Mouse (Mus musculus) CH12F3 (cell line): ENCODE results near the gene Hist1h2bg.
"Not testable (repeated sequence)": the region's sequence is repeated elsewhere in the genome, so short reads cannot be mapped to it uniquely, and the experiment has no call there.

Experiments
- in situ Hi-C: fragments of 300-500 bp; cut with MboI; formaldehyde crosslinking; loops from 2 replicates; pipeline ENCODE4 v1.14.3; 2020; ENCODE audit warnings: low sequenced_read_pairs

Gene Hist1h2bg

DNA sequence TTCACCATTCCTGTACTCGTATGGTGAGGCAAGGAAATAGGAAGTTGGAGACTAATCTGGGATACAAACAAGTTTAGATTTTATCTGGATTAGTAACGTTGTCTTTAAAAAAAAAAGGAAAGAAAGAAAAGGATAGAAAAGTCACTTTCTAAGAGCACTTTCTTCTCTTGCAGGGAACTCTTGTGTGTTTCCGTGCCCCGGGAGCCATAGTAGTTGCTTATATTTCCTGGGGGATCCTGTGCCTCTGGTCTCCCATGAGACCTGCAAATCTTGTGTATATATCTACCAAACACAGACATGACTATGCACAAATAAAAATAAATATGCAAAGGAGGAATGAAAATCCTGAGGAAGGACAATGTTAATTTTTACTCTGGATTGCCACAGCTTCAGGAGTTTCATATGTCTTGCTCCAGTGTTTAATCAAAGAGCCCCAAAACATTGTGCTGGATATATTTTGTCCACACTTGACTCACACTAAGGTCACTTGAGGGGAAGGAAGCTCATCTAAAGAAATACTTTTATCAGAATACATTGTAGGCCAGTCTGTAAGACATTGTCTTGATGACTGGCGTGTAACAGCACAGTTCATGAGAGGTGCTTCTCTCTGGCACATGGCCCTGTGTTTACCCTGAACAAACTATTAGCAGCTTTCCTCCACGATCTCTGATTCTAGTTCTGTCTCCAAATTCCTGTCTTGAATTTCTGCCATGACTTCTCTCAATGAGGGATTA is 5.9 kb downstream of the Hist1h2bg start:
- in situ Hi-C loops = no loop called here

DNA sequence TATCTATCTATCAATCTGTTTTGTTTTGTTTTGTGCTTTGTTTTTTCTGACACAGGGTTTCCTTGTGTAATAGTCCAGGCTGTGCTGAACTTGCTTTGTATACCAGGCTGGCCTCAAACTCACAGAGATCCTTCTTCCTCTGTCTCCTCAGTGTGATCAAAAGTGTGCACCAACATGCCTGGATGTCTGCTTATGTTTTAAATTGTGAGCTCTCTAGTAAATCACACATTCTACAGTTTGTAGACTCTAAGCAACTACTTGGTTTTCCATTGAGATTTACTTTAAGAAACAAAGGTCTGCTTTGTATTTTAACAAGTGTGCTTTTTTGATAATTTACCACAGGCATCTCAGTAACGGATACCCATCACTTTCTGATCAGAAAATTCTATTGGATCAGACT is 6.6 kb downstream of the Hist1h2bg start:
- in situ Hi-C loops = no loop called here

DNA sequence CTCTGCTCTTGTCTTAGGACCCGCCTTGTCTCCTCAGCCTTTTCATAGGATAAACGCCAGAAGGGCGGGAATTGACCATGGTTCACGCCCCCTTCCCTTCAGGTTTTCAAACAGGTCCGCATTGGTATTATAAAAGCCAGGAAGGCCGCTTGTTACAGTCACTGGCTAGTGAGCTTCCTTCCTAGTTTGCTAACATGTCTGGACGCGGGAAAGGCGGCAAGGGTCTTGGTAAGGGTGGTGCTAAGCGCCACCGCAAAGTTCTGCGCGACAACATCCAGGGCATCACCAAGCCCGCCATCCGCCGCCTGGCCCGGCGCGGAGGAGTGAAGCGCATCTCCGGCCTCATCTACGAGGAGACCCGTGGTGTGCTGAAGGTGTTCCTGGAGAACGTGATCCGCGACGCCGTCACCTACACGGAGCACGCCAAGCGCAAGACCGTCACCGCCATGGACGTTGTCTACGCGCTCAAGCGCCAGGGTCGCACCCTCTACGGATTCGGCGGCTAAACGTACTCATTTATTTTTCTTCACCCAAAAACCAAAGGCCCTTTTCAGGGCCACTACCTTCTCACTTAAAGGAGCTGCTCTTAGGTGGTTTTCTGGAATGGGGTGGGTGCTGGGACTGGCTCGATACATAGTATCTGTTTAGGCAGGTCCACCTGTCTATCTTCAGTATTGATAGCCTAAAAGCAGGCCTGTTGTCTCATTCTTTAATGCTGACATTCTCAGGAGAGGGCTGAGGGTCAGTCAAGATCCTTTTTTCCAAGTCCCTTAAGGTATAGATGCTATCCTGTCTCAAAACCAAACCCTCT is 10.4 kb downstream of the Hist1h2bg start, which contains the start of gene Hist1h4d:
Hist1h4d (plus strand) TSS at position 191 of the 811 bp plus-strand sequence.
- in situ Hi-C loops = no loop called here

DNA sequence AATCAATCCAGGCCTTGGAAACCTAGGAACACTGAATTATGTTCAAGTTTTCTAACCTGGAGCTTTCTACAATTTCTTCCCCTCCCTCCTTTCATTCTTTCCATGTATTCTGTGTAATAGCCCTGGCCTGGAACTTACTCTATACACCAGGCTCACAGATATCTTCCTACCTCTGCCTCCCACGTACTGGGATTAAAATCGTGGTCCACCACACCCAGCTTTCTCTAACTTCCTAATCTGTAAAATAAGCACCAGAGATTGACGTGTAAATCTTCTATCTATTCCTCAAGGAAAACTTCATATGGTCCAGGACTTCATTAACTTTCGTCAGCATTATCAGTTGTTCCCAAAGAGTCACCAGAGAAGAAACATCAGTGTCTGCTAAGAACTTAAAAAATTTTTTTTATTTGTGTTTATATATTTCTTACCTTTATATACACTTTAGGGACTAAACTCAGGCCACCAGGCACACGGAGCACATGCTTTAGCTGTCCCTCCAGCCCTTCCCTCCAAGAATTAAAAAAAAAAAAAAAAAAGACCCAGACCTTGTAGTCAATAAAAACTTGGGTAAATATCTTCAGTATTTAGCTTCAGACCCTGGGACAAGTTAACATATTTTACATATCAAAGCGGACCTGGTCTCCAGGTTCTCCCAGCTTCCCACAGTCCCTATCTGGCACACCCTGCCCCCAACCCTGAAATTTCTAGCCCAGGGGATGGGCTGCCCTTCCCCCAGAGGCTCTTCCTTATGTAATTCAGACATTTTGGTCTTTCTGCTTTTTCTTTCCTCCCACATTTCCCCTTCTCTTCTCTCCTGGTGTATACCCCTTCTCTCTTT is 11.2 kb downstream of the Hist1h2bg start:
- in situ Hi-C loops = no loop called here

DNA sequence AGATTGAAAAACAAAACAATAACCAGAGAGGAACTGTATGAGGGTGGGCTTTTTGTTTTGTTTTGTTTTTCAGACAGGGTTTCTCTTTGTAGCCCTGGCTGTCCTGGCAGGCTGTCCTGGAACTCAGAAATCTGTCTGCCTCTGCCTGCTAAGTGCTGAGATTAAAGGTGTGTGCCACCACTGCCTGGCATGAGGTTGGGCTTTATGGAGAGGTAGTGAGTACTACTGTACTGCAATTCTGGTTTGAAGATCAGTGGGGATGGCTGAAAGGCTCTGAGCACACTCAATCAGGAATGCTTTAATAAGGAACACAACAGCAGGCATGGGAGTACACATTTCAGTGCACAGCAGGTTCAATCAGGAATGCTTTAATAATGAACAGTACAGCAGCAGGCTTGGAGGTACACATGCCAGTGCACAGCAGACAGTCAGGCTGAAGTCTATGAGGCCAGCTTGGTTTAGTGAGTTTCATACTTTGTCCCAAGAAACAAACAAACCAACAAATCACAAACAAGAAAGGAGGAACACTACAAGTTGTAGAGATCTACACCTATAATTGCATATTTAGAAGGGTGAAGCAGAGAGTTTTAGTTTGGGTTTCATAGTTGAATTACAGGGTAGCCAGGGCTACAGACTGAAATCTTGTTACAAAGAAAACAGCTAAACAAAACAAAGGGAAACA is 12.3 kb downstream of the Hist1h2bg start:
- in situ Hi-C loops = no loop called here

DNA sequence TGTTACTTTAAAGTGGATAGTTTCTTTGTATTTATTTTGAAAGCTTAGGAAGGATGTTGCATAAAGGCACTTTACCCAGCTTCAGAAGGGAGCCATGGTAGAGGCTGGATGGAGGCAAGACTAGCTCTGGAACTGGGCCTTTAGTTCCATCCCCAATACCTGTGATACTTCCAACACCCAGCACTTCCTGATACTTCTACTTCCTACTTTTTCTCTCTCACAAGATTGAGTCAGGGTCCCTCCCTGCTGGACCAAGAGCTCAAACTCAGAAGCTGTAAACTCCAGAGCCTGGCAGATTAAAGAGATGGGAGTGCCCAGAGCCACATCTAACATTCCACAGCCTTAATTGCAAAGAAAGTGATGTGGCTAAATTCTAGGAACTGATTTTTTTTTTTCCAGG is 13.1 kb downstream of the Hist1h2bg start:
- in situ Hi-C loops = no loop called here

DNA sequence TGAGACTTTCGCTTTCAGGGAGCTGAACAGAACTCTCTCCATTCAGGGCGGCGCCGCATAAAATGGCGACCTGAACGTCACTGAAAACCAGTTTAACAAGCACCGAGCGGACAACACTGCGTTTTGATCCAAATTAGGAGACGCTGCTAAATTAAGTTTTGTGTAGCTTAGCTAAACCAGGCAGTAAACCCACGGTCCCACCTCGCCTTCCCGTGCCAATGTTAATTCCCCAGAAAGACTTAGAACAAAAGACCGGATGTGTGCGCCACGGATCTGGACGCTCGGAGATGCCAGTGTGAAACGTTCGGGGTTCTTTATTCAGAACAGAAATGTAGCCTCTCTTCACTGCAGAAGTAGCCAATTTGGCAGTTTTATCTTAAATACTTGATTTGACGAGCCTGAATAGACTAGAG is 13.8 kb downstream of the Hist1h2bg start:
- in situ Hi-C loops = no loop called here

DNA sequence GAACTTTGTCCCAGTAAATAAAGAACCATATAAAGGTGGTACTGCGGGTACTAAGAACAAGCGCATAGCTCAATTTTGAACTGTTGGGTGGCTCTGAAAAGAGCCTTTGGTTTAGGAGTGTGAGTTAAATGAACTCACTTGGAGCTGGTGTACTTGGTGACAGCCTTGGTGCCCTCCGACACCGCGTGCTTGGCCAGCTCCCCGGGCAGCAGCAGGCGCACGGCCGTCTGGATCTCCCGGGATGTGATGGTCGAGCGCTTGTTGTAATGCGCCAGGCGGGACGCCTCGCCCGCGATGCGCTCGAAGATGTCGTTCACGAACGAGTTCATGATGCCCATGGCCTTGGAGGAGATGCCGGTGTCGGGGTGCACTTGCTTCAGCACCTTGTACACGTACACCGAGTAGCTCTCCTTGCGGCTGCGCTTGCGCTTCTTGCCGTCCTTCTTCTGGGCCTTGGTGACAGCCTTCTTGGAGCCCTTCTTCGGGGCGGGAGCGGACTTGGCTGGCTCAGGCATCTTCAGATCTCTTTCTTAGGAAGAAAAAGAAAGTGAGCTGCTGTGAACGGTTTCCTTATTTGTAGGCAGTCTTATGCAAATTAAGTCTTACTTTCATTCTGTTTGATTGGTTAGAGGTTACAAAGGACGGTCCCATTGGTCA is 14.4 kb downstream of the Hist1h2bg start:
- in situ Hi-C loops = not testable (repeated sequence)

DNA sequence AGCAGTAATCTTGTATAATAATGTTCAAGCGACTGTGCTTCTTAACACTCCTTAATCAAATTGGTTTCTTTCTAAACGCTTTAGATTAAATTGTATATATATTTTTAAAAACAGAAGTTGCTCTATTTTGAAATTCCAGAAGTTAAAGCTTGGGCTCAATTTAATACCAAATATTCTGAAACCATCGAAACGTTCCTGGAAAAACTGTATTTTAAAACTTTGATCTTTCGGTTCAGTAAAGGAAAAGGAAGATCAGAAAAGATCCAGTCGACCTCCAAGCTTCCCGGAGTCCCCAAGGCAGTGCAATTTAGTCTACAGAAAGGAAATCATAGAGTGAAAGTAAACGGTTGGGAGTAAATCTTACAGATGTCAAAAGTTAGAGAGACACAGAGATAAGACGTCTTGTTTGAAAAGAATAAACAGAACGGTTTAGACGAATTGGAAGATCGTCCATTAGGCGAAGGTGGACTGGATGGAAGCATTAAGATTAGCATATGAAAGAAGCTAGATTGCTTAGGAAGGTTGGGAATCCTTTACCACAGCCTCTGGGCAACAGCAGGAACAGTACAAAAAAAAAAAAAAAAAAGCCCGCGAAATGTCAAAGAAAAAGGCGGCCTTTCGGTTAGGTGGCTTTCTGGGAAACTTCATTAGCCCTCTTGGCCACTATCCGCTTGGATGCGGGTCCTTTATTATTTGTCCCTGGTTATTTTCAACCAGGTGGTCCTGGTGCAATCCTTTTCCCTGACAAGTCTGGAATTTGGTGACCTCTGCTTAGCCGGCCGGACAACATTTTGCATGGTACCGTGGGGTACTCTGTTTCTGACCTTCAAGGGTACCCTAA is 15.1 kb downstream of the Hist1h2bg start:
- in situ Hi-C loops = no loop called here

DNA sequence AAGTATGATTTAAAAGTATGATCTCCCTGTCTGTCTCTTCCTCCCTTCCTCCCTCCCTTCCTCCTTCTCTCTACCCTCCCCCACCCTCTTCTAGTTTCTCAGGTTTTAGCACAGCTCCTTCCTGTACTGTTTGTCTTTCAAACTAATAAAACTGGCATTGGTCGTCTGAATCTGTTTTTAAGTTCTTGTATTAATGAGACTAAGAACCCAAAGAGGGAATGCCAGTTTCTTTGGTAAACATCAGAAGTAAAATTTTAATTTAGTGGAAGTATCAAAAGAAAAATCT is 15.7 kb downstream of the Hist1h2bg start:
- in situ Hi-C loops = no loop called here

DNA sequence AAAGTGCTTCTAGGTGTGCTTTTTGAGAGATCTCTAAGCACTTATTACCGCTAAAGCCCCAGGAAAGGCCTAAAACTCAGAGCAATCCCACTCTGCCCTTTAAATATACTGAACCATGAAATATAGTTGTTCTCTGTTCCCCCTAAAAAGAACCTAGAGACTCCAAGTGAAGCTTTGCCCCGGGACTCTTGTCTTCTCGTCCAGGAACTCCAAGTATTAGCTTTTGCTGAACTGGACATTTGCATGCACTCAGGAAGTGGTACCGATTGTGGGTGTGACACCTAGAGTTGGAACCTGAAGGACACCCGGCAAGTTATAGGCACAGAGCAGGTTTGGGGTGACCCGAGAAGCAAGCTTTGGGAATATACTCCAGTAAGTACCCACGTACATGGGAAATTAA is 20.0 kb downstream of the Hist1h2bg start:
- in situ Hi-C loops = loop anchor here (10.0 kb wide), 1 partner anchor 156 kb away; no protein-coding TSS in a partner anchor

DNA sequence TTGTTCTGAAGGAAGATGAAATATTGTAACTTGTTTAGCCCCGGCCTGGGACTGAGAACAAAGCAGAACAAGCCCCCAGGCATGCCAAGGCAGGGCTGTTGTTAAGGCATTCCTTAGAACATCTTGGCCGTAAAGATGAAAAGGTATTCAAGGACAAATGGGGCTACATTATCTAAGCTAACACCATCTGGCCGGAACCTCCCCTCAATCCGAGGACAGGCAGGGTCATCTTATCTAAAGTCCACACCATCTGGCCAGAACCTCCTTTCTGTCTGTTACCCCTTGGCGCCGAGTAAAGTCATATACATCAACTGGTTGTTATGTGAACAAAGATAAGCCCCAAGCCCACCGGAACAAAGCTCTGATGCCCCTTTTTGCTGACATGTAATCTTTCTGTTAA is 20.7 kb downstream of the Hist1h2bg start:
- in situ Hi-C loops = loop anchor here (10.0 kb wide), 1 partner anchor 157 kb away; no protein-coding TSS in a partner anchor

DNA sequence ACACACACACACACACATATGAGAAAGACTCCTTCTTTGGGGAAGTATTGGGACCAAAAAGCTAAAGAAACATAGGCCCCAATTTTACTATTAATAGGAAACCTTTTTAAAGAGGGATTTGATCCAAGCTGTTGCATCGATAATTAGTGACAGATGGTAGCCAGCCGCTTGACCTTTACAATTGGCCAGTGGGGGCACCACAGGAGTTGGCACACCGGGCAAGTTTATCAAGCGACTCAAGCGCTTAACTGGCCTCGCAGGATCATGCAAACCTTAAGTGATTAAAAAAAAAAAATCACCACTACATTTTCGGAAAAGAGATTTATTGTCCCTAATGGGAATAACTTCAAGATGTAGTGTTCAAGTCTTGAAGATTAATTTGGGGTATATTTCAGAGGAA is 21.4 kb downstream of the Hist1h2bg start:
- in situ Hi-C loops = loop anchor here (10.0 kb wide), 1 partner anchor 158 kb away; no protein-coding TSS in a partner anchor

DNA sequence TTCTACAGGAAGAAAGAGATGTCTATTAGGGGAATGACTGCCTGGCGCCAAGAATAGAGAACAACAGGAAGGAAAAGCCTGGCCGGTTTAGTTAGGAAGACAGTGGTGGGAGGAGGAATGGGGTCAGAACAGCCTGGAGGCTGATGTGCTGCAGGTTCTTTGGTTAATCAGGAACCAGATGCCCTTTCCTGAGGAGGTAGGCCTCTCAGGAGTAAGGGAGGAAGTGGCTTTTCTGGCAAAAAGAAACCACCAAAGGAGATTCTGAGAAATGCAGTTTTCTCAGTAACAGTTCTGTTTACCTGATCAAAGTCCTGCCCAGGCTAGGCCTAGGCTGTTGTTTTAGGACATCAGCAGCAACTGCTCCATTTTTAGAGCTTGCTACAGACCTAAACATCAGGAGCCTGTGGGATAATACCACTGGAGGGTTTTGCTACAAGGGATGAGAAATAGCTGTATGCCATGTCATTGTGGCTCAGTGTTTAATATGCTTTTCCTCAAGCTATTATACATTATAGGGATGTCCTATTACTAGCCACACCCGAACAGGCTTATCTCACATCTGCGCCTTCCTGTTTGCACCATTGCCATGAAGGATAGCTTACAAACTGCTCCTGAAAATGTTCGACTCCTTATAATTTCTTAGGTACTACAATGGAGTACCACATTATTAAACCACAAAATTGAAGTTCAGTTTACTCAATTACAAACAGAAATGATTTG is 22.0 kb downstream of the Hist1h2bg start:
- in situ Hi-C loops = loop anchor here (10.0 kb wide), 1 partner anchor 158 kb away; no protein-coding TSS in a partner anchor

DNA sequence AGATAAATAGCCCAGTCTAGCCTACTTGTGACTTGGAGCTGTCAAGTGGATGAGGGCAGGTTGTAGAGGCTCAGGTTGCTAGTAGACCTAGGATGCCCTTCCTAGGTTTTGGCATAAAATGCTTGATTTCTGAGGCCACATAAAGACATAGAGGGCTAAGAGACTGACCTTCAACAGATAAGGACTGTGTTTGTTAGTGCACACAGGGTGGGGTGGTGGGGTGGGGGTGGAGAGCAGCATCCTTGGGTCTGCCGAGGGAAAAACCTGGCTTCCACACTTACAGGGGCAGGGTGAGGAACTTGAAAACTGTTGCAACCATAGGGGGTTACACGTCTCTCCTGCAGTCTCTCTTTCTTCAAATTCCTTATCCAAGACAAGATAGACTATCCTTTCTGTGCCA is 24.0 kb downstream of the Hist1h2bg start:
- in situ Hi-C loops = loop anchor here (10.0 kb wide), 1 partner anchor 160 kb away; no protein-coding TSS in a partner anchor

DNA sequence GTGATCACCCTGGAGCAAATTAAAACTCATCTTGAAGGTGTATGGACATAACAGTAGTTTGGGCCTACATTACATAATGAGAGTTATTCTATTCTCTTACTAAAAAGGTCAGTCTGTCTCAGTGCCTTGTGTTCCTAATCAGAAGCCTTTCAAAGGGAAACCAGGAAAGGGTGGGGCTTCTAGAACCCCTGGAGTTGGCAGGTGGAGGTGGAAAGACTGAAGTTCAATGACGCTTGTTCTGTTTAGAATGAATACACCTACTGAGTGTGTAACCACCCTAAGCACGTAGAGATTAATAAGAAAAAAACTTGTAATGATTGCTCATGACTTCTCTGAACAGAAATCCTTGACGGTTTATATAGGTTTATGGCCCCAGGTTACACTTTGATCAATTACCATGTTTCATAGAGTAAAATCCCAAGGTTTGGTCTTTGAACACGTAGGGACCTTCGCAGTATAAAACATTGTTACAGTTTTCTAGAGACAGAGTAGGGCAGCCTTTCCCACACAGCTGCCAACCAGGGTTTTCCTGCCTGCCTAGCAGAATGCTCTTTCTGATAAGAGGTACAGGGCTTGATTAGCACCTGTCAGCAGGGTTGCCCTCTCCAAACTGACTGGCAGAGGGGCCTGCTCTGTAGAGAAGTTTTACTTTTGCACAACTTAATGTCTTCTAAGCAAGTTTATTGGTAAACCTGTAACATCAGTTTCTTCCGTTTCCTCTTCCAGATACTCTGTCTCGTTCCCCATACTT is 24.6 kb downstream of the Hist1h2bg start:
- in situ Hi-C loops = loop anchor here (10.0 kb wide), 1 partner anchor 161 kb away; no protein-coding TSS in a partner anchor

DNA sequence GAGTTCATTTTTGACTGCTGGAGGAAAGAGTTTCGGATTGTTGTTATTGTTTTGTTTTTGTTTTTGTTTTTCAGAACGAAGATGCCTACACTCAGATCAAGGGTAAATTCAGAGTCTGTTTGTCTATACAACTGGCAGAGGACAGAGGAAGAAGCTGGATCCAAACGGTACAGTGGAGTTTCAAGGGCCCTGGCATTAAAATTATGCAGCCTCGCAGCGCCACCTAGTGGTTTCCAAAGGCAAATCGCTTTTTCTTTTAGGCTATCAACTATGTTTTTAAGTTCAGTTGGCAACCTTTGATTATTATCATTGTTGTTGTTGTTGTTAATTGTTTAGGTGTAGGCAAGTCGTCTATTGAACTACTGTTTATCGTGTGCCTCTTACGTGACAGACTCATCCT is 26.8 kb downstream of the Hist1h2bg start:
- in situ Hi-C loops = loop anchor here (10.0 kb wide), 1 partner anchor 163 kb away; no protein-coding TSS in a partner anchor
